Mouse (Mus musculus): ENCODE results near the gene Kcnk13. TPM values are rescaled to one million over a fixed set of nuclear protein-coding genes. Genes with fewer than 3 reads are reported as not detected.

Gene Kcnk13
- total RNA-seq, 1 experiment, result 0.49 TPM

DNA sequence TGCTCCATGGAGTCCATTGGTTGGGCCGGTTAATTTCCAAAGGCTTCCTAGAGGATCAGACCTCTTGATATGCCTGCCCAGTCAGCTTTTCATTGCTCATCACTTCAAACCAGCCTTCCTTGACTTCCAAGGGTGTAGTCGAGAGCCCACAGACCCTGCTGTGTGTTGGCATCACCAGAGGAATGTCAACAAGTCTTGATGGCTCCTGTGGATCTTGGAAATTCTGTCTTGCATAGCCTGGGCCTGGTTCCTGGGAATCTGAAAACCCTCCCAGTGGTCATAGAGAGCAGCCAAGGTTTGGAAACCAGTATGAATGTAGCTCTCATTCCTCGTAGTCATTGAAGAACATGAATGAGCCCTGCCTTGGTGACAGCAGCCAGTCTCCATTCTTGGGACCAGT, 36.9 kb downstream of the Kcnk13 start:
- Histone ChIP-seq H3K4me3 (ENCODE audit: insufficient read depth in 1 of 2, low read depth in 1 of 2, low read length in 2 of 2, poor library complexity in 1 of 2, severe bottlenecking in 1 of 2) (no peak overlapping the region), H3K4me1 (ENCODE audit: control insufficient read depth in 2 of 2, insufficient read depth in 2 of 2, low read length in 2 of 2, poor library complexity in 1 of 2) (peaks cover 0 to 8% of the 10 kb centered on the region in 2 experiments; a peak in 2 of 4 replicates), H3K9me3 (ENCODE audit: control insufficient read depth, insufficient read depth, low read depth, low read length) (no peaks in the 10 kb centered on the region), H3K27ac (ENCODE audit: insufficient read depth, low read depth, low read length, poor library complexity, severe bottlenecking) (no peak overlapping the region), H3K9ac (ENCODE audit: insufficient read depth, low read depth, low read length, poor library complexity, severe bottlenecking) (no peak overlapping the region), H3K36me3 (ENCODE audit: control insufficient read depth, insufficient read depth, low read length, poor library complexity, severe bottlenecking) (no peaks in the 10 kb centered on the region)
- in situ Hi-C loops (cut with MboI; ENCODE audit: low sequenced_read_pairs in 2 of 2, unreplicated experiment in 2 of 2), result no loop called here
- TF ChIP-seq MAFK (IDR thresholded peaks at IDR 0.05; ENCODE audit: insufficient read depth, low read depth, low read length) (no peak), CHD2 (IDR thresholded peaks at IDR 0.05; ENCODE audit: low read depth, low read length) (no peak), ZC3H11A (IDR thresholded peaks at IDR 0.05; ENCODE audit: borderline replicate concordance, low read depth, low read length) (no peak), ZNF384 (IDR thresholded peaks at IDR 0.05; ENCODE audit: low read depth, low read length) (no peak), HCFC1 (IDR thresholded peaks at IDR 0.05; ENCODE audit: borderline replicate concordance, insufficient read depth, low read length) (no peak)
- DNase-seq (ENCODE audit: low read depth, low spot score), result no peak

DNA sequence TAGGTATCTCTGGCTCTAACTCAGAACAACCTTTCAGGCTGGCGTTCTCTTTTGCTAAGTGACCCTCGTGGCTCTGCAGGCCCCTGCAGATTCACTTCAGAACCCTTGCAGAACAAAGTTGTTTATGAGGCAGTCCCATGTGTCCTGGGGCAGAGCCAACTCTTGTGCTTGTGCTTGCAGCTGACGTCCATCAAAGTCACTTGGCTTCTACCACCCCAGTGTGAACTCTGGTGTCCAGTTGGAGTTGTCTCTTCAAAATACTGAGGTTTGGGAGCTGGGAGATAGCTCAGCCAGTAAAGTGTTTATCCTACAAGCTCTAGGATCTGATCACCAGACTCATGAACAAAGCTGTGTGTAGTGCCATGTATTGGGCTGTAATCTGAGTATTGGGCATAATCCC, 37.6 kb downstream of the Kcnk13 start:
- Histone ChIP-seq H3K9me3 (ENCODE audit: control insufficient read depth, insufficient read depth, low read depth, low read length) (no peaks in the 10 kb centered on the region), H3K9ac (ENCODE audit: insufficient read depth, low read depth, low read length, poor library complexity, severe bottlenecking) (no peak overlapping the region), H3K4me1 (ENCODE audit: control insufficient read depth in 2 of 2, insufficient read depth in 2 of 2, low read length in 2 of 2, poor library complexity in 1 of 2) (peaks cover 0 to 8% of the 10 kb centered on the region in 2 experiments; a peak in 2 of 4 replicates), H3K36me3 (ENCODE audit: control insufficient read depth, insufficient read depth, low read length, poor library complexity, severe bottlenecking) (no peaks in the 10 kb centered on the region), H3K27ac (ENCODE audit: insufficient read depth, low read depth, low read length, poor library complexity, severe bottlenecking) (no peak overlapping the region), H3K4me3 (ENCODE audit: insufficient read depth in 1 of 2, low read depth in 1 of 2, low read length in 2 of 2, poor library complexity in 1 of 2, severe bottlenecking in 1 of 2) (no peak overlapping the region)
- no peak for TF ChIP-seq ZNF384 (IDR thresholded peaks at IDR 0.05; ENCODE audit: low read depth, low read length)
- no peak for TF ChIP-seq CHD2 (IDR thresholded peaks at IDR 0.05; ENCODE audit: low read depth, low read length)
- no peak for TF ChIP-seq ZC3H11A (IDR thresholded peaks at IDR 0.05; ENCODE audit: borderline replicate concordance, low read depth, low read length)
- no peak for TF ChIP-seq HCFC1 (IDR thresholded peaks at IDR 0.05; ENCODE audit: borderline replicate concordance, insufficient read depth, low read length)
- TF ChIP-seq MAFK (IDR thresholded peaks at IDR 0.05; ENCODE audit: insufficient read depth, low read depth, low read length), result no peak
- in situ Hi-C loops (cut with MboI; ENCODE audit: low sequenced_read_pairs in 2 of 2, unreplicated experiment in 2 of 2), result no loop called here
- DNase-seq (ENCODE audit: low read depth, low spot score), result no peak

DNA sequence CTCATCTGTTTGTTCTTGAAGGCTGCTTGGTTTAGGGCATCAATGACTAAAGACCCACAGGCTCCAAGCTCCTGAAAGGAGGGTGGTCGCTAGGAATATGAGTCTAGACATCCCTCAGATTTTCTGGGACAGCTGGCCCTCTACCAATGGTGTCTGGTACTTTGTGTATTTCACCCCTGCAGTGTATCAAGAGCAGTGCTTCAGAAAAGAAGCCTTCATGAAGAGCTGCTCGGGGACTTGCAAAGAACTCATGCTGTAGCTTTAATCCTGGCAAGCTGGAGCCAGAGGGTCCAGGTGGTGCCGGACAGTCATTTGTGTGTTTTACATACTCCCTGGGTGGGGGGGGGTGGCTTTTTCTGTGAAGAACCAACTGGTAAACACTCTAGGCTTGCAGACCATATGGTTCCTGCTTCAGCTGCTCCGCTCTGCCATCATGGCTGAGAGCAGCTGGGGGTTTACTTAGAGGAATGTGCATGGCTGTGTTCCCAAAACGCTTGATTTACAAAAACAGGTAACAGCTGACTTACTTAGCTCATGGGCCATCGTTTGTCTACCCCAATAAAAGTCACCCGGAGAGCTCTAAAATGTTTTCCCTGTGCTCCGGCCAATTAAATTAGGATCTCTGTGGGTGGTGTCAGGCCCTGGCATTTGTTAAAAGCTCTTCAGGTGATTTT, 38.8 kb downstream of the Kcnk13 start:
- Histone ChIP-seq H3K4me1 (ENCODE audit: control insufficient read depth in 2 of 2, insufficient read depth in 2 of 2, low read length in 2 of 2, poor library complexity in 1 of 2) (peaks cover 0 to 8% of the 10 kb centered on the region in 2 experiments; a peak in 2 of 4 replicates), H3K27ac (ENCODE audit: insufficient read depth, low read depth, low read length, poor library complexity, severe bottlenecking) (no peak overlapping the region), H3K9ac (ENCODE audit: insufficient read depth, low read depth, low read length, poor library complexity, severe bottlenecking) (no peak overlapping the region), H3K36me3 (ENCODE audit: control insufficient read depth, insufficient read depth, low read length, poor library complexity, severe bottlenecking) (no peaks in the 10 kb centered on the region), H3K4me3 (ENCODE audit: insufficient read depth in 1 of 2, low read depth in 1 of 2, low read length in 2 of 2, poor library complexity in 1 of 2, severe bottlenecking in 1 of 2) (no peak overlapping the region), H3K9me3 (ENCODE audit: control insufficient read depth, insufficient read depth, low read depth, low read length) (no peaks in the 10 kb centered on the region)
- DNase-seq (ENCODE audit: low read depth, low spot score), result no peak
- TF ChIP-seq ZNF384 (IDR thresholded peaks at IDR 0.05; ENCODE audit: low read depth, low read length) (no peak), HCFC1 (IDR thresholded peaks at IDR 0.05; ENCODE audit: borderline replicate concordance, insufficient read depth, low read length) (no peak), MAFK (IDR thresholded peaks at IDR 0.05; ENCODE audit: insufficient read depth, low read depth, low read length) (no peak), ZC3H11A (IDR thresholded peaks at IDR 0.05; ENCODE audit: borderline replicate concordance, low read depth, low read length) (no peak), CHD2 (IDR thresholded peaks at IDR 0.05; ENCODE audit: low read depth, low read length) (no peak)
- in situ Hi-C loops (cut with MboI; ENCODE audit: low sequenced_read_pairs in 2 of 2, unreplicated experiment in 2 of 2), result no loop called here

DNA sequence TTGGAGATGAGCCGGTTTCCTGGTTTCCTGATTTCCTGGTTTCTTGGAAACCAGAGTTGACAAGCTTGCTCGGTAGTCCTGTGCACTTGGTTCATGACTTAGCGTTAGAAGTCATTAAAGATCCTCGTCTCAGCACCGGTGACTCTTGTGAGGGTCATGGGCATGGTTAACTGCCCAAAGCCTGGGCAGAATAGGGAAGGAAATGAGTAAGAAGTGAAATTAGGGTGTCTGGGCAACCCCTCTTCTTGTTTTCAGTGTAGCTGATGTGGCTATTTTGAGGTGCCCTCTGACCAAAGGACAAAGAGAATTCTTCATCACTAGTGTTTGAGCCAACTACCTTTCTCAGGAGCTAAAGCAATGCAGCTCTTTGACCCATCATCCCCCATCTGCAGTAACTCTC, 41.0 kb downstream of the Kcnk13 start:
- TF ChIP-seq MAFK (IDR thresholded peaks at IDR 0.05; ENCODE audit: insufficient read depth, low read depth, low read length), result no peak
- TF ChIP-seq ZNF384 (IDR thresholded peaks at IDR 0.05; ENCODE audit: low read depth, low read length), result no peak
- no peaks in the 10 kb centered on the region for H3K9me3 ChIP-seq (ENCODE audit: control insufficient read depth, insufficient read depth, low read depth, low read length)
- no peak overlapping the region for H3K27ac ChIP-seq (ENCODE audit: insufficient read depth, low read depth, low read length, poor library complexity, severe bottlenecking)
- DNase-seq (ENCODE audit: low read depth, low spot score), result no peak
- no peak overlapping the region for H3K4me3 ChIP-seq (ENCODE audit: insufficient read depth in 1 of 2, low read depth in 1 of 2, low read length in 2 of 2, poor library complexity in 1 of 2, severe bottlenecking in 1 of 2)
- in situ Hi-C loops (cut with MboI; ENCODE audit: low sequenced_read_pairs in 2 of 2, unreplicated experiment in 2 of 2), result no loop called here
- H3K9ac ChIP-seq (ENCODE audit: insufficient read depth, low read depth, low read length, poor library complexity, severe bottlenecking), result no peak overlapping the region
- H3K4me1 ChIP-seq (ENCODE audit: control insufficient read depth in 2 of 2, insufficient read depth in 2 of 2, low read length in 2 of 2, poor library complexity in 1 of 2), result peaks cover 0 to 2% of the 10 kb centered on the region in 2 experiments; a peak in 2 of 4 replicates
- no peaks in the 10 kb centered on the region for H3K36me3 ChIP-seq (ENCODE audit: control insufficient read depth, insufficient read depth, low read length, poor library complexity, severe bottlenecking)

DNA sequence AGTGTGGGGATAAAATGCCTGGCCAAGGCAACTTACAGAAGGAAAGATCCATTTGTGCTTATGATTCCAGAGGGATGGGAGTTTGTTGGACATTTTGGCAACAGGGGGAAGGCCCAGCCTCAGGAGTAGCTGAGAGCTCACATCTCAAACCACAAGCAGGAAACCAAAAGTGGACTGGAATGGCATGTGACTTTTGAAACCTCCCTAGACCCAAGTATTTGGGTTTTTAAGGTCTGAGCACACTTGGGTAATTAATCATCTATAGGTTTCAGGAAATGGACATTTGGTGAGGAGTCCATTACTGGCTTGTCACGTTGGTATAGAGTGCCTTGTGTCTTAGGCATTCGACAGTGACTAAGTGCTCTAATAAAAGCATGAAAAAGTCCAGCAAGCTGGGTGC, 42.4 kb downstream of the Kcnk13 start:
- Histone ChIP-seq H3K4me1 (ENCODE audit: control insufficient read depth in 2 of 2, insufficient read depth in 2 of 2, low read length in 2 of 2, poor library complexity in 1 of 2) (no peaks in the 10 kb centered on the region; a peak in 1 of 4 replicates), H3K9me3 (ENCODE audit: control insufficient read depth, insufficient read depth, low read depth, low read length) (no peaks in the 10 kb centered on the region), H3K27ac (ENCODE audit: insufficient read depth, low read depth, low read length, poor library complexity, severe bottlenecking) (no peak overlapping the region), H3K4me3 (ENCODE audit: insufficient read depth in 1 of 2, low read depth in 1 of 2, low read length in 2 of 2, poor library complexity in 1 of 2, severe bottlenecking in 1 of 2) (no peak overlapping the region), H3K9ac (ENCODE audit: insufficient read depth, low read depth, low read length, poor library complexity, severe bottlenecking) (no peak overlapping the region), H3K36me3 (ENCODE audit: control insufficient read depth, insufficient read depth, low read length, poor library complexity, severe bottlenecking) (no peaks in the 10 kb centered on the region)
- DNase-seq (ENCODE audit: low read depth, low spot score), result no peak
- TF ChIP-seq CHD2 (IDR thresholded peaks at IDR 0.05; ENCODE audit: low read depth, low read length), result no peak
- TF ChIP-seq HCFC1 (IDR thresholded peaks at IDR 0.05; ENCODE audit: borderline replicate concordance, insufficient read depth, low read length), result no peak
- no peak for TF ChIP-seq ZC3H11A (IDR thresholded peaks at IDR 0.05; ENCODE audit: borderline replicate concordance, low read depth, low read length)
- TF ChIP-seq MAFK (IDR thresholded peaks at IDR 0.05; ENCODE audit: insufficient read depth, low read depth, low read length), result no peak
- in situ Hi-C loops (cut with MboI; ENCODE audit: low sequenced_read_pairs in 2 of 2, unreplicated experiment in 2 of 2), result no loop called here
